Mouse (Mus musculus) lung, postnatal 14 days (tissue): ENCODE measurements around the gene Rasgef1b.

Source experiments
- DNase-seq: peaks from one replicate; pipeline ENCODE4 v3.0.0; 2021

The Rasgef1b gene

GRCm38 (mm10) chr5:99390314-99390713 is 338.6 kb downstream of the Rasgef1b start:
- DNase-seq, result no peak

- no peak for DNase-seq
Measured at GRCm38 (mm10) chr5:99388585-99389250, 340.1 kb downstream of the Rasgef1b start.

GRCm38 (mm10) chr5:99388131-99388530 is 340.7 kb downstream of the Rasgef1b start:
- no peak for DNase-seq

GRCm38 (mm10) chr5:99387185-99387981 is 341.5 kb downstream of the Rasgef1b start:
- DNase-seq, result no peak

GRCm38 (mm10) chr5:99386246-99386845 is 342.5 kb downstream of the Rasgef1b start:
- no peak for DNase-seq

- DNase-seq, result no peak
Measured at GRCm38 (mm10) chr5:99385737-99386136, 343.1 kb downstream of the Rasgef1b start.

- no peak for DNase-seq
Measured at GRCm38 (mm10) chr5:99385090-99385489, 343.8 kb downstream of the Rasgef1b start.

GRCm38 (mm10) chr5:99383783-99384281 is 345.0 kb downstream of the Rasgef1b start:
- DNase-seq, result no peak

GRCm38 (mm10) chr5:99382786-99383185 is 346.1 kb downstream of the Rasgef1b start:
- no peak for DNase-seq

GRCm38 (mm10) chr5:99381639-99382038 is 347.2 kb downstream of the Rasgef1b start:
- DNase-seq, result no peak

- DNase-seq, result no peak
Measured at GRCm38 (mm10) chr5:99380882-99381281, 348.0 kb downstream of the Rasgef1b start.

- no peak for DNase-seq
Measured at GRCm38 (mm10) chr5:99380166-99380565, 348.7 kb downstream of the Rasgef1b start.

- DNase-seq, result no peak
Measured at GRCm38 (mm10) chr5:99378437-99379226, 350.2 kb downstream of the Rasgef1b start.

- no peak for DNase-seq
Measured at GRCm38 (mm10) chr5:99375725-99376124, 353.1 kb downstream of the Rasgef1b start.

- DNase-seq, result no peak
Measured at GRCm38 (mm10) chr5:99374460-99374859, 354.4 kb downstream of the Rasgef1b start.

GRCm38 (mm10) chr5:99373570-99374151 is 355.2 kb downstream of the Rasgef1b start:
- DNase-seq, result no peak

GRCm38 (mm10) chr5:99370636-99371035 is 358.2 kb downstream of the Rasgef1b start:
- no peak for DNase-seq

- DNase-seq, result no peak
Measured at GRCm38 (mm10) chr5:99369256-99369655, 359.6 kb downstream of the Rasgef1b start.

- no peak for DNase-seq
Measured at GRCm38 (mm10) chr5:99368615-99369014, 360.2 kb downstream of the Rasgef1b start.

- no peak for DNase-seq
Measured at GRCm38 (mm10) chr5:99360531-99360930, 368.3 kb downstream of the Rasgef1b start.

- no peak for DNase-seq
Measured at GRCm38 (mm10) chr5:99359251-99359650, 369.6 kb downstream of the Rasgef1b start.

- peak; percentile 28 for DNase-seq
Measured at GRCm38 (mm10) chr5:99354640-99355132, 374.2 kb downstream of the Rasgef1b start.
